8 mouse cellular contexts compared by ENCODE assay signal in genomic region chr5:100429344-100430075, GRCm38 (mm10). TPM values are rescaled to one million over a fixed set of nuclear protein-coding genes. Genes with fewer than 3 reads are reported as not detected.
DNase-seq lines count a peak whose midpoint lies in the region; ATAC-seq lines count a peak whose summit lies in the region.

No protein-coding gene starts in this region.

- H3K4me1 ChIP-seq in lung, embryonic 16.5 days (replicated peaks; ENCODE audit: control insufficient read depth, insufficient read depth, low read length) = peaks cover 30% of the 10 kb centered on the region

- H3K36me3 ChIP-seq in lung, embryonic 16.5 days (ENCODE audit: control insufficient read depth, insufficient read depth, low read length) = peaks cover 18% of the 10 kb centered on the region

- WGBS in lung, embryonic 16.5 days = under 1% methylated on average over 53 of the region's 53 CpGs

- peak; percentile 98 to 99 for ATAC-seq in hematopoietic stem cell, adult 5-6 weeks (replicated peaks in 1 of 2; ENCODE audit: insufficient read depth in 1 of 2, low FRiP score in 2 of 2, low TSS enrichment in 1 of 2, low read depth in 1 of 2, poor library complexity in 2 of 2, severe bottlenecking in 2 of 2)
- peak; percentile 100 for ATAC-seq in lung, embryonic 16.5 days (ENCODE audit: low read depth)

- peak overlapping the region; percentile 88 for H3K4me2 ChIP-seq in lung, embryonic 16.5 days (ENCODE audit: low read depth, low read length)

- peak overlapping the region; percentile 95 for H3K9ac ChIP-seq in lung, embryonic 16.5 days (ENCODE audit: low read length)

- no peaks in the 10 kb centered on the region for H3K27me3 ChIP-seq in lung, embryonic 16.5 days (ENCODE audit: control insufficient read depth, insufficient read depth, low read depth, low read length)

- H3K9me3 ChIP-seq in lung, embryonic 16.5 days (ENCODE audit: control insufficient read depth, low read length) = no peaks in the 10 kb centered on the region

- H3K27ac ChIP-seq in lung, embryonic 16.5 days (ENCODE audit: low read length) = peak overlapping the region; percentile 96

- peak overlapping the region; percentile 85 for H3K4me3 ChIP-seq in lung, embryonic 16.5 days (ENCODE audit: low read length)

- peak; percentile 98 for DNase-seq in MEL-GATA-1-ER (ENCODE audit: extremely low read depth, low read depth)
- peak; percentile 88 for DNase-seq in cerebellum, adult 8-10 months
- DNase-seq in forelimb bud, embryonic 11.5 days (ENCODE audit: low read depth, low spot score) = peak; percentile 98
- peak; percentile 80 for DNase-seq in layer of hippocampus, adult 9-10 months (ENCODE audit: low spot score)
- peak; percentile 69 for DNase-seq in ovary, postnatal 10 days (ENCODE audit: low spot score)
- peak; percentile 81 to 82 for DNase-seq in thymus, postnatal 10 days (ENCODE audit: low spot score in 2 of 2)

RNA-seq across cellular contexts. Expression of gene Sec31a, which starts 13.5 kb away (rescaled TPM):
- total RNA-seq in hematopoietic stem cell, adult 5-6 weeks (2017) = 95.9 and 134 TPM in 2 replicates
- polyA plus RNA-seq in lung, embryonic 16.5 days (2015; fragmentation: Nextera tagmentation; extraction: Ambion mirVana) = 156 and 161 TPM in 2 replicates

Comparison
In these comparisons a context has a peak if more than half of its experiments do, and no peak if none do; other contexts are left out.
1. Peak in every context shown above with its lines: DNase-seq, ATAC-seq, H3K4me3 ChIP-seq and H3K27ac ChIP-seq.